Mouse (Mus musculus) testis, adult 2 months (tissue): Measurements from ENCODE around the gene Ghdc.

ENCODE experiments used
- CTCF ChIP-seq: fragments of 200-500 bp; IDR thresholded peaks from 2 replicates; pipeline ENCODE4 v1.5.1; 2012; ENCODE audit warnings: low read depth, mild to moderate bottlenecking, inconsistent platforms, low read length, moderate library complexity; ENCODE audit not compliant: control insufficient read depth, insufficient read depth, insufficient replicate concordance
- POLR2A ChIP-seq: fragments of 200-500 bp; IDR thresholded peaks from 2 replicates; pipeline ENCODE4 v1.6.1; 2012; ENCODE audit warnings: low read depth, mild to moderate bottlenecking, inconsistent platforms, low read length, moderate library complexity; ENCODE audit not compliant: control insufficient read depth

- no peak for TF ChIP-seq CTCF
- TF ChIP-seq POLR2A, result no peak
Measured at GRCm38 (mm10) chr11:100728601-100729000, 42.2 kb downstream of the Ghdc start.
